Comparison of ENCODE assay signal across 25 mouse cellular contexts in the genomic region with DNA sequence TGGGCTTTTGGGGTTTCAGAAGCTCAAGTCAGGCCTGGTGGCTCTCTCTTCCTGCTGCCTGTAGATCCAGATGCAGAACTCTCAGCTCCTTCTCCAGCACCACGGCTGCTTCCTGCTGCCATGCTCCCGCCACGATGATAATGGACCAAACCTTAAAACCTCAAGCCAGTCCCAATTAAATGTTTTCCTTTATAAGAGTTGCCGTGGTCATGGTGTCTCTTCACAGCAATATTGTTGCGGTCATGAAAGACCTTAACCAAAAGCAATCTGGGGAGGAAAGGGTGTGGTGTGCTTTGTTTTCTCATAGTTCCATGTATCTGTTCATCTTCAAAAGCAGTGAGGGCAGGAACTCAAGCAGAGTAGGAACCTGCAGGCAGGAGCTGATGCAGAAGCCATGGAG. TPM values are rescaled to one million over a fixed set of nuclear protein-coding genes. Genes with fewer than 3 reads are reported as not detected.
A peak's percentile ranks its signal among the peaks of the same experiment; 100 is the strongest.
DNase-seq lines count a peak whose midpoint lies in the region; ATAC-seq and TF ChIP-seq lines count a peak whose summit lies in the region.
"Had no signal": no experiment of that assay in that cellular context is flagged by ENCODE, and none has a peak within 500 bp of the region (broad histone marks: within the 10 kb centered on the region; RNA-seq: fewer than 3 reads in every experiment).

No protein-coding gene starts in this region.

- no peak overlapping the region for H3K4me2 ChIP-seq in limb, embryonic 15.5 days
- no peak overlapping the region for H3K4me2 ChIP-seq in midbrain, embryonic 14.5 days (ENCODE audit: low read length)
- H3K4me2 ChIP-seq: embryonic facial prominence, embryonic 12.5 days; forebrain, embryonic 13.5 days; forebrain, embryonic 15.5 days had no signal

- TF ChIP-seq CTCF in E14TG2a.4 (conservative IDR thresholded peaks at IDR 0.05; ENCODE audit: low read length) = no peak

- no peaks in the 10 kb centered on the region for H3K9me3 ChIP-seq in limb, embryonic 15.5 days
- H3K9me3 ChIP-seq in limb, embryonic 10.5 days (replicated peaks) = no peaks in the 10 kb centered on the region
- peaks cover 21% of the 10 kb centered on the region for H3K9me3 ChIP-seq in E14TG2a.4 (ENCODE audit: low read length)
- H3K9me3 ChIP-seq in midbrain, embryonic 14.5 days (ENCODE audit: control insufficient read depth, low read length) = no peaks in the 10 kb centered on the region
- H3K9me3 ChIP-seq: embryonic facial prominence, embryonic 12.5 days; forebrain, embryonic 13.5 days; forebrain, embryonic 15.5 days had no signal

- no peak for DNase-seq in limb, embryonic 10.5 days (ENCODE audit: low spot score)
- peak; percentile 69 for DNase-seq in CD4-positive helper T cell, adult 2 months (ENCODE audit: low read depth, low spot score)
- peak; percentile 74 for DNase-seq in induced T-regulatory cell, adult 2 months (ENCODE audit: low read depth)
- no peak for DNase-seq in gastrocnemius, adult 18-20 months (ENCODE audit: low spot score)
- no peak for DNase-seq in midbrain, embryonic 14.5 days
- DNase-seq: adrenal gland, adult 2 months; adrenal gland, postnatal 10 days; adrenal gland, postnatal 25 days; cerebellum, adult 11 months; cerebellum, adult 18-20 months; cerebellum, adult 8-10 months; cerebellum, adult 9-11 months; cerebellum, postnatal 14 days; cerebellum, postnatal 36 days; embryo, embryonic 11 days; forebrain, postnatal 0 days had no signal

- no peaks in the 10 kb centered on the region for H3K4me1 ChIP-seq in limb, embryonic 15.5 days
- H3K4me1 ChIP-seq in limb, embryonic 10.5 days = no peaks in the 10 kb centered on the region
- H3K4me1 ChIP-seq in E14TG2a.4 (replicated peaks; ENCODE audit: low read depth, low read length) = peaks cover 58% of the 10 kb centered on the region
- no peaks in the 10 kb centered on the region for H3K4me1 ChIP-seq in midbrain, embryonic 14.5 days (ENCODE audit: control insufficient read depth, insufficient read depth, low read length)
- H3K4me1 ChIP-seq: embryonic facial prominence, embryonic 12.5 days; forebrain, embryonic 13.5 days had no signal

- H3K27me3 ChIP-seq in limb, embryonic 15.5 days = peaks cover 7% of the 10 kb centered on the region
- H3K27me3 ChIP-seq in limb, embryonic 10.5 days (ENCODE audit: low read depth, poor library complexity, severe bottlenecking) = peaks cover 14% of the 10 kb centered on the region
- H3K27me3 ChIP-seq in E14TG2a.4 (ENCODE audit: insufficient read depth, low read length) = peaks cover 21% of the 10 kb centered on the region
- peaks cover 5% of the 10 kb centered on the region; the same call in 1 of the 2 replicates for H3K27me3 ChIP-seq in midbrain, embryonic 14.5 days (ENCODE audit: control insufficient read depth, insufficient read depth, low read length)

- H3K9ac ChIP-seq in limb, embryonic 15.5 days = no peak overlapping the region
- H3K9ac ChIP-seq in midbrain, embryonic 14.5 days (replicated peaks; ENCODE audit: low read length) = no peak overlapping the region
- H3K9ac ChIP-seq: embryonic facial prominence, embryonic 12.5 days; forebrain, embryonic 13.5 days; forebrain, embryonic 15.5 days; forebrain, postnatal 0 days had no signal

- no peak for ATAC-seq in limb, embryonic 15.5 days (ENCODE audit: insufficient number of reproducible peaks, low FRiP score, low TSS enrichment, low read depth)
- no peak for ATAC-seq in midbrain, embryonic 14.5 days (ENCODE audit: low FRiP score, low TSS enrichment)
- ATAC-seq: CD4-positive, CD25-positive, alpha-beta regulatory T cell, adult 4 months; forebrain, embryonic 13.5 days; forebrain, embryonic 15.5 days; forebrain, postnatal 0 days had no signal

- H3K36me3 ChIP-seq in limb, embryonic 15.5 days = no peaks in the 10 kb centered on the region
- H3K36me3 ChIP-seq in limb, embryonic 10.5 days = no peaks in the 10 kb centered on the region
- H3K36me3 ChIP-seq in E14TG2a.4 (ENCODE audit: insufficient read depth, low read length) = no peaks in the 10 kb centered on the region
- H3K36me3 ChIP-seq in midbrain, embryonic 14.5 days (ENCODE audit: control insufficient read depth, insufficient read depth, low read length) = no peaks in the 10 kb centered on the region
- H3K36me3 ChIP-seq: embryonic facial prominence, embryonic 12.5 days; forebrain, embryonic 15.5 days had no signal

- WGBS in limb, embryonic 15.5 days = 90% methylated on average over 5 of the region's 5 CpGs
- WGBS in limb, embryonic 10.5 days = 94% methylated on average over 5 of the region's 5 CpGs
- WGBS in midbrain, embryonic 14.5 days = 94% methylated on average over 5 of the region's 5 CpGs

- H3K27ac ChIP-seq in limb, embryonic 15.5 days = 0 out of 2 replicates have a peak overlapping the region, but pooled peaks have one; percentile 61
- H3K27ac ChIP-seq in limb, embryonic 10.5 days = no peak overlapping the region
- H3K27ac ChIP-seq in midbrain, embryonic 14.5 days (replicated peaks; ENCODE audit: low read depth, low read length) = no peak overlapping the region
- H3K27ac ChIP-seq: embryonic facial prominence, embryonic 12.5 days; forebrain, embryonic 13.5 days; forebrain, embryonic 15.5 days had no signal

- H3K4me3 ChIP-seq in limb, embryonic 15.5 days = no peak overlapping the region
- H3K4me3 ChIP-seq in limb, embryonic 10.5 days = no peak overlapping the region
- peak overlapping the region; percentile 10; the same call in 1 of the 2 replicates for H3K4me3 ChIP-seq in E14TG2a.4 (replicated peaks; ENCODE audit: low read length)
- no peak overlapping the region for H3K4me3 ChIP-seq in midbrain, embryonic 14.5 days (replicated peaks; ENCODE audit: low read depth, low read length)
- H3K4me3 ChIP-seq: embryonic facial prominence, embryonic 12.5 days; forebrain, embryonic 13.5 days; forebrain, embryonic 15.5 days had no signal

RNA-seq across cellular contexts. Expression of gene Thy1, which starts 6.1 kb away (rescaled TPM):
- polyA plus RNA-seq in limb, embryonic 15.5 days (2015; fragmentation: Nextera tagmentation; extraction: Ambion mirVana) = 14.0 and 18.8 TPM in 2 replicates
- polyA plus RNA-seq in limb, embryonic 10.5 days (2016; fragmentation: Nextera tagmentation; extraction: Ambion mirVana) = 0.21 TPM in 1 of 2 replicates, not detected in the other
- total RNA-seq in gastrocnemius, adult 18-20 months (2021) = 10 to 100 TPM in 1 of 2 experiments, 1 to 10 TPM in 1; 7.9 to 10.5 TPM
- 1.6 and 1.8 TPM in 2 replicates for polyA plus RNA-seq in midbrain, embryonic 14.5 days (2014; fragmentation: Nextera tagmentation; extraction: Ambion mirVana)
- total RNA-seq: CH12.LX had no signal
- polyA plus RNA-seq: C2C12; forebrain, embryonic 11.5 days had no signal

RNA-seq across cellular contexts. Expression of gene Usp2, which starts 29.7 kb away (rescaled TPM):
- polyA plus RNA-seq in limb, embryonic 15.5 days (2015; fragmentation: Nextera tagmentation; extraction: Ambion mirVana) = 22.5 and 41.2 TPM in 2 replicates
- polyA plus RNA-seq in limb, embryonic 10.5 days (2016; fragmentation: Nextera tagmentation; extraction: Ambion mirVana) = 8.9 and 10.7 TPM in 2 replicates
- 100 to 1,000 TPM; 125 to 221 TPM for total RNA-seq in gastrocnemius, adult 18-20 months (2021)
- 6.6 and 9.4 TPM in 2 replicates for polyA plus RNA-seq in midbrain, embryonic 14.5 days (2014; fragmentation: Nextera tagmentation; extraction: Ambion mirVana)

Comparison
In these comparisons a context has a peak if more than half of its experiments do, and no peak if none do; other contexts are left out.
1. DNase-seq: peak in CD4-positive helper T cell, adult 2 months (single experiment) and induced T-regulatory cell, adult 2 months (single experiment); none in limb, embryonic 10.5 days (single experiment), gastrocnemius, adult 18-20 months (single experiment) and midbrain, embryonic 14.5 days (single experiment).